Comparison of ENCODE assay signal across 8 mouse cellular contexts in the genomic region with DNA sequence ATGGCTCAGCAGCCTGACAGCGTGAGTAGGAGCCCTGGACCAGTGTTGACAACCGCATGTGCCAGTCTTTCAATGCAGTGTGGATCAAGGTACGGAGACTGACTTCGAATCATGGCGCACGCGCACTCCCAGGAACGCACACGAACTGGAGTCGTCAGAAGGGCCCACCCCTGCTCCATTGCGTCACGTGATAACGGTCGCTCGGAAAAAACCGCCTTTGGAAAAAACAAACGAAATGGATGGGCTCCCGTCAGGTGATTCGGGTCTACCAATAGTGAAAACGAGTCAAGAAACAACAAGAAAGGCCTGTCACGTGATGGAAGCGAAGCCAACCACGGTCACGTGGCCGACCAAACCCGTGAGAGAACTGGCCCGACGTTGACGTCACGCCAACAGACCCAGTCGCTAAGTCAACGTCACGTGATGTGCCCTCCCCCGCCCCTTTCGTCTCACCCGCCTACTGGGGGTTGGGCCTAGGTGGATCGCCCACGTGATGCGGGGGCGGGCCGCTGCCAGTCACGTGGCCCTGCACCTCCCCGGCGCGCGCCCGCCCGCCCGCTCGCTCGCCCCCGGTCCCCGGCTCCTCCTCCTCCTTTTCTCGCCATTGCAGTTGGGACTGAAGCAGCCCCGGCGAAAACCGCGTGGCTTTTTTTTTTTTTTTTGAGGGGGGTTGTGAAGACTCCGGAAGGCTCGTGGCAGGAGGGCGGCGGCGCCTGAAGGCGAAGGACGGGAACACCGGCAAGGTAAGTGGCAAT. TPM values are rescaled to one million over a fixed set of nuclear protein-coding genes. Genes with fewer than 3 reads are reported as not detected.
A peak's percentile ranks its signal among the peaks of the same experiment; 100 is the strongest.
DNase-seq lines count a peak whose midpoint lies in the region; ATAC-seq lines count a peak whose summit lies in the region.

A gene (plus strand): TSS at position 515 of the 755 bp plus-strand sequence.

- DNase-seq in adrenal gland, adult (ENCODE audit: inconsistent age in 2 of 2, low spot score in 1 of 2): peak; percentile 100
- DNase-seq in embryo, embryonic 10.5 days (ENCODE audit: low spot score): peak; percentile 100
- peak; percentile 100 for DNase-seq in gastrocnemius, postnatal 14 days
- peak; percentile 100 for DNase-seq in left cerebral cortex, postnatal 10 days (ENCODE audit: extremely low spot score in 1 of 2, low spot score in 2 of 2)
- DNase-seq in right cerebral cortex, postnatal 25 days: peak; percentile 99
- DNase-seq in urinary bladder, postnatal 4 days (ENCODE audit: low spot score in 2 of 2): peak; percentile 100

- intact Hi-C loops in gastrocnemius, postnatal 14 days (cut with DNase I; ENCODE audit: low total_unique reads): no loop called here
- intact Hi-C loops in left cerebral cortex, postnatal 10 days (cut with DNase I): loop anchor here (2.0 kb wide), 1 partner anchor 43 kb away; a partner anchor contains a TSS

- peak; percentile 80 for ATAC-seq in inflammation-experienced regulatory T-cells, adult 6 months
- ATAC-seq in megakaryocyte-erythroid progenitor cell, adult 5-6 weeks (replicated peaks; ENCODE audit: low FRiP score, low TSS enrichment, poor library complexity, severe bottlenecking): peak; percentile 84

RNA-seq across cellular contexts. Expression of the gene that starts here (rescaled TPM):
- 10 to 100 TPM; 22.3 to 28.5 TPM for total RNA-seq in gastrocnemius, postnatal 14 days (2021)
- 100 to 1,000 TPM in 2 of 3 experiments, 10 to 100 TPM in 1; 92.5 to 122 (median 122) TPM for polyA plus RNA-seq in inflammation-experienced regulatory T-cells, adult 6 months (2017; shearing (Covaris generic))
- 10 to 100 TPM; 88.4 to 89.2 TPM for total RNA-seq in left cerebral cortex, postnatal 10 days (2021)
- total RNA-seq in megakaryocyte-erythroid progenitor cell, adult 5-6 weeks (2014; fragmentation: Nextera tagmentation): 76.3 and 86.0 TPM in 2 replicates
- 67.3 and 88.4 TPM in 2 replicates for total RNA-seq in megakaryocyte-erythroid progenitor cell, adult 5-6 weeks (2017)

Comparison
In these comparisons a context has a peak if more than half of its experiments do, and no peak if none do; other contexts are left out.
1. Peak in every context shown above with its lines: DNase-seq and ATAC-seq.